Mouse (Mus musculus): ENCODE results near the gene Atp5e. TPM values are rescaled to one million over a fixed set of nuclear protein-coding genes. Genes with fewer than 3 reads are reported as not detected.
A peak's percentile ranks its signal among the peaks of the same experiment; 100 is the strongest.

Atp5e gene
- polyA plus RNA-seq, 1 experiment: 303 TPM

- TF ChIP-seq POLR2A (IDR thresholded peaks at IDR 0.05; ENCODE audit: low read depth, low read length) (no peak), CTCF (IDR thresholded peaks at IDR 0.05; ENCODE audit: extremely low read depth, insufficient read length, insufficient replicate concordance, low read depth, low read length) (no peak)
- Histone ChIP-seq H3K4me1 (ENCODE audit: control insufficient read depth, insufficient read depth, insufficient read length, low read length) (no peaks in the 10 kb centered on the region), H3K36me3 (ENCODE audit: control insufficient read depth, insufficient read depth, low read length) (no peaks in the 10 kb centered on the region), H3K27me3 (ENCODE audit: control insufficient read depth, insufficient read depth, low read length) (no peaks in the 10 kb centered on the region), H3K27ac (ENCODE audit: insufficient read depth, low read depth, low read length) (no peak overlapping the region), H3K4me3 (ENCODE audit: low read depth, low read length) (no peak overlapping the region)
- 49% methylated on average over 2 of the region's 2 CpGs for WGBS
These were observed 29.0 kb upstream of the Atp5e start for GRCm38 (mm10) chr2:174492858-174493257.

- H3K4me1 ChIP-seq (ENCODE audit: control insufficient read depth, insufficient read depth, insufficient read length, low read length): no peaks in the 10 kb centered on the region
- no peak for TF ChIP-seq CTCF (IDR thresholded peaks at IDR 0.05; ENCODE audit: extremely low read depth, insufficient read length, insufficient replicate concordance, low read depth, low read length)
- no peak for TF ChIP-seq POLR2A (IDR thresholded peaks at IDR 0.05; ENCODE audit: low read depth, low read length)
- H3K27me3 ChIP-seq (ENCODE audit: control insufficient read depth, insufficient read depth, low read length): no peaks in the 10 kb centered on the region
- 65% methylated on average over 5 of the region's 5 CpGs for WGBS
- H3K4me3 ChIP-seq (ENCODE audit: low read depth, low read length): no peak overlapping the region
- H3K36me3 ChIP-seq (ENCODE audit: control insufficient read depth, insufficient read depth, low read length): no peaks in the 10 kb centered on the region
- no peak overlapping the region for H3K27ac ChIP-seq (ENCODE audit: insufficient read depth, low read depth, low read length)
These were observed 23.1 kb upstream of the Atp5e start for GRCm38 (mm10) chr2:174487005-174487404.

GRCm38 (mm10) chr2:174478746-174479145, 14.8 kb upstream of the Atp5e start:
- TF ChIP-seq POLR2A (IDR thresholded peaks at IDR 0.05; ENCODE audit: low read depth, low read length) (no peak), CTCF (IDR thresholded peaks at IDR 0.05; ENCODE audit: extremely low read depth, insufficient read length, insufficient replicate concordance, low read depth, low read length) (no peak)
- WGBS: 69% methylated on average over 5 of the region's 5 CpGs
- no peak overlapping the region; the same call in none of the 2 replicates for H3K27ac ChIP-seq (ENCODE audit: insufficient read depth, low read depth, low read length)
- H3K4me3 ChIP-seq (ENCODE audit: low read depth, low read length): no peak overlapping the region
- H3K27me3 ChIP-seq (ENCODE audit: control insufficient read depth, insufficient read depth, low read length): no peaks in the 10 kb centered on the region
- H3K36me3 ChIP-seq (ENCODE audit: control insufficient read depth, insufficient read depth, low read length): no peaks in the 10 kb centered on the region
- H3K4me1 ChIP-seq (ENCODE audit: control insufficient read depth, insufficient read depth, insufficient read length, low read length): peaks cover 18% of the 10 kb centered on the region; the same call in 1 of the 2 replicates

GRCm38 (mm10) chr2:174477543-174478319, 13.8 kb upstream of the Atp5e start:
- peak overlapping the region; percentile 100 for H3K27ac ChIP-seq (ENCODE audit: insufficient read depth, low read depth, low read length)
- 30% methylated on average over 3 of the region's 3 CpGs for WGBS

GRCm38 (mm10) chr2:174473550-174473927, 9.6 kb upstream of the Atp5e start:
- peak overlapping the region; percentile 91 for H3K27ac ChIP-seq (ENCODE audit: insufficient read depth, low read depth, low read length)
- no peaks in the 10 kb centered on the region for H3K27me3 ChIP-seq (ENCODE audit: control insufficient read depth, insufficient read depth, low read length)
- peaks cover 39% of the 10 kb centered on the region for H3K4me1 ChIP-seq (ENCODE audit: control insufficient read depth, insufficient read depth, insufficient read length, low read length)
- peaks cover 11% of the 10 kb centered on the region for H3K36me3 ChIP-seq (ENCODE audit: control insufficient read depth, insufficient read depth, low read length)
- WGBS: 51% methylated on average over 5 of the region's 5 CpGs
- no peak for TF ChIP-seq POLR2A (IDR thresholded peaks at IDR 0.05; ENCODE audit: low read depth, low read length)
- TF ChIP-seq CTCF (IDR thresholded peaks at IDR 0.05; ENCODE audit: extremely low read depth, insufficient read length, insufficient replicate concordance, low read depth, low read length): no peak
- no peak overlapping the region for H3K4me3 ChIP-seq (ENCODE audit: low read depth, low read length)

More at GRCm38 (mm10) chr2:174477543-174478319, 13.8 kb upstream of the Atp5e start:
- Histone ChIP-seq H3K4me1 (ENCODE audit: control insufficient read depth, insufficient read depth, insufficient read length, low read length) (peaks cover 22% of the 10 kb centered on the region; the same call in 1 of the 2 replicates), H3K36me3 (ENCODE audit: control insufficient read depth, insufficient read depth, low read length) (no peaks in the 10 kb centered on the region), H3K4me3 (ENCODE audit: low read depth, low read length) (peak overlapping the region; percentile 43), H3K27me3 (ENCODE audit: control insufficient read depth, insufficient read depth, low read length) (no peaks in the 10 kb centered on the region)
- TF ChIP-seq CTCF (IDR thresholded peaks at IDR 0.05; ENCODE audit: extremely low read depth, insufficient read length, insufficient replicate concordance, low read depth, low read length): no peak
- TF ChIP-seq POLR2A (IDR thresholded peaks at IDR 0.05; ENCODE audit: low read depth, low read length): no peak; the same call in 1 of the 2 replicates

- H3K27me3 ChIP-seq (ENCODE audit: control insufficient read depth, insufficient read depth, low read length): no peaks in the 10 kb centered on the region
- WGBS: under 1% methylated on average over 53 of the region's 53 CpGs
- H3K4me1 ChIP-seq (ENCODE audit: control insufficient read depth, insufficient read depth, insufficient read length, low read length): peaks cover 34% of the 10 kb centered on the region
- TF ChIP-seq CTCF (IDR thresholded peaks at IDR 0.05; ENCODE audit: extremely low read depth, insufficient read length, insufficient replicate concordance, low read depth, low read length) (no peak), POLR2A (IDR thresholded peaks at IDR 0.05; ENCODE audit: low read depth, low read length) (peak; percentile 58)
- H3K4me3 ChIP-seq (ENCODE audit: low read depth, low read length): peak within 1 kb of the TSS; percentile 78
- peak within 1 kb of the TSS; percentile 94 for H3K27ac ChIP-seq (ENCODE audit: insufficient read depth, low read depth, low read length)
- H3K36me3 ChIP-seq (ENCODE audit: control insufficient read depth, insufficient read depth, low read length): peaks cover 15% of the 10 kb centered on the region
These were observed 9.1 kb upstream of the Atp5e start, which contains the start of gene Prelid3b for GRCm38 (mm10) chr2:174472818-174473549. Gene Prelid3b (minus strand): TSS chr2:174473081.

- peaks cover 34% of the 10 kb centered on the region for H3K4me1 ChIP-seq (ENCODE audit: control insufficient read depth, insufficient read depth, insufficient read length, low read length)
- H3K27me3 ChIP-seq (ENCODE audit: control insufficient read depth, insufficient read depth, low read length): no peaks in the 10 kb centered on the region
- peak overlapping the region; percentile 94 for H3K27ac ChIP-seq (ENCODE audit: insufficient read depth, low read depth, low read length)
- H3K36me3 ChIP-seq (ENCODE audit: control insufficient read depth, insufficient read depth, low read length): peaks cover 19% of the 10 kb centered on the region
- TF ChIP-seq CTCF (IDR thresholded peaks at IDR 0.05; ENCODE audit: extremely low read depth, insufficient read length, insufficient replicate concordance, low read depth, low read length) (no peak), POLR2A (IDR thresholded peaks at IDR 0.05; ENCODE audit: low read depth, low read length) (no peak)
- 2% methylated on average over 30 of the region's 30 CpGs for WGBS
- peak overlapping the region; percentile 78 for H3K4me3 ChIP-seq (ENCODE audit: low read depth, low read length)
These were observed 8.5 kb upstream of the Atp5e start for GRCm38 (mm10) chr2:174472407-174472806.
